Mouse (Mus musculus) ovary, adult 18-20 months (tissue): ENCODE measurements around the gene Mef2c.
A peak's percentile ranks its signal among the peaks of the same experiment; 100 is the strongest.

ENCODE experiments used
- DNase-seq: peaks from one replicate; pipeline ENCODE4 v3.0.0; 2022; ENCODE audit warnings: low spot score, mixed read lengths

The Mef2c gene

DNA sequence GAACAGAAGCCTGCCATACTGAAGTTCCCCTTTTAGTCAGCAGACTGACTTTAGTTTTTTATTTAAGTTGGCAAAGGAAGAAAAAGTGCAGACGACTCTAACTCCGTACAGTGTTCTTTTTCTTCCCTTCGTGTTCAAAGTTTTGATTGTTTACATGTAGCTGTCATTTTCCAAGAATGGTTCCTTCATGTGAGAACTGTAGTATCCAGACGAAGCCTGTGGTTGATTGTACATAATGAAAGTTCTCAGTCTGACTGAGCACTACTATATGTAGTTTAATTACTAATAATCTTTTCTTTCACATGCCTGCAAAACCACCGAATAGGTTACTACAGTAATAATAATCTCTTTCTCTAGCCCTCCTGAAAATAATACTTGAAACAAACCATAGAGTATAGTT, 68.6 kb downstream of the Mef2c start:
- no peak for DNase-seq

DNA sequence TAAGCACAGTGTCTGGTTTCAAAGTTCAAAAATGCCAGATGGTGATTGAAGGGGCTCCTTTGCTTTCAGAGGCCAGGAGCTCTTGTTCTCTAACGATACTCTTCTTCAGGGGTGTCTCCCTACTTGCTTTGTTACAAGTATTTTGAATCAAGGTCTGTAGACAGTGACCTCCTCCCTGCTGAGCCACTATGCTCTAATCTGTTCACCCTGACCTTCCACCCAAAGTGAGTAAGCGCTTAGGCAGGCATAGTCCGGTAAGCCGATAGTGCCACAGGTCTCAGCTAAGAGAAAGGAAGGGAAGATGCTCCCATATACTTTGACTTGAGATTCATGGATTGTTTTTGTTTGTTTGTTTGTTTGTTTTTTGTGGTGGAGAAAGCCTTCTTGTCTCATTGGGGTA, 69.5 kb downstream of the Mef2c start:
- DNase-seq: peak; percentile 47

- no peak for DNase-seq
Measured at GRCm38 (mm10) chr13:83573855-83574583, 70.2 kb downstream of the Mef2c start.

DNA sequence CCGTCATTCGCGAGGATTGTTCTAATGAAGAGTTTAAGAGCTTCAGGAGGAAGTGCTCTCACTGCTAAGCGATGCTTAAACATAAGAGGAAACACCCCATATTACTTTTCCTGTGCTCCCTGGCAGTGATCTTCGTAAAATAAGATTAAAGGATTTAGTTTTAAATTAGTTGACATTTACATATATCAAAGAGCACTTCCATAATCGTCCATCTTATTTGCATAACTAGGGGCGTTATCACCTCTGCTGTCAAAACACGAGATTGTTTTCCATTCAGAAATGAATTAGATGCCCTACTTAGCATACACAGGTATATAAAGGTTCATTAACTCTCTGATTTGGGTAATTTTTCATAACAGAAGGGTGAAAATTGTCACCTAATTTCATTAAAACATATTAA, 71.0 kb downstream of the Mef2c start:
- DNase-seq: no peak

GRCm38 (mm10) chr13:83579410-83579809, 75.6 kb downstream of the Mef2c start:
- DNase-seq: no peak

- no peak for DNase-seq
Measured at GRCm38 (mm10) chr13:83580856-83581255, 77.0 kb downstream of the Mef2c start.

GRCm38 (mm10) chr13:83582564-83582963, 78.7 kb downstream of the Mef2c start:
- no peak for DNase-seq

DNA sequence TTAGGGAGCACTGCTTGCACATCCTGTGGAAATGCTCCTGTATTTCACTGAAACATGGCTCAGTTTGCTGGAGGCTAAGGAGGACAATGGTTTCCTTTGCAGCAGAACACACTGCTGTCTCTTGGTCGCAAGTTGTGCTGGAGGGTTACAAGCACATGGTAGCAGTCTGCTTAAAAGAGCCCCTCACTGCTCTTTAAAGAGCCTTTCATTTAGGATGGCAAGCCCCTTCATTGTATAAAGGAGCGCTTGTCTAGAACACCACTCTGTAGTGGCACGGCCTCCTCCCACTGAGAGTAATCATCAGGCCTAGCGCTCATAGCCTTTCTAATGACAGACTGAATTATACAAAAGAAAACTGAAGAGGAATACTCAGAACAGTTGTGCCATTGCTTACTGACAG, 80.0 kb downstream of the Mef2c start:
- no peak for DNase-seq

DNA sequence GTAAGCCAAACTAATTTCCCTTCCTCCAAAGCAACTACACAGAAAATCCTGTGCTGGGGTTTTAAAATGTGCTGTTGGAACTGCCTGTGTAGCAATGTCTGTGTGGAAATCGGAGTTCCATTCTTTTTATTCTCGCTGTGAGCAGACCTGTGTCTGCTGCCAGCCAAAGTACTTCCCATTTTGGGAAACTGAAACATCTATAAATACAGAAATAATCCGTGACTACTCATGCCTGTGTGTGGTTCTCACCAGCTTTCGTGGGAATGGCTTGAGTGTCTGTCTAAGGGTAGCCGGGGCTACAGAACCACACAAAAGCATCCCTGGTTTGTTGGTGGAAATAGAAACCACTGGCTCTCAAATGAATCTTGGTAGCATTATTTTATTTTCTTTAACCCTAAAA, 81.5 kb downstream of the Mef2c start:
- DNase-seq: no peak

DNA sequence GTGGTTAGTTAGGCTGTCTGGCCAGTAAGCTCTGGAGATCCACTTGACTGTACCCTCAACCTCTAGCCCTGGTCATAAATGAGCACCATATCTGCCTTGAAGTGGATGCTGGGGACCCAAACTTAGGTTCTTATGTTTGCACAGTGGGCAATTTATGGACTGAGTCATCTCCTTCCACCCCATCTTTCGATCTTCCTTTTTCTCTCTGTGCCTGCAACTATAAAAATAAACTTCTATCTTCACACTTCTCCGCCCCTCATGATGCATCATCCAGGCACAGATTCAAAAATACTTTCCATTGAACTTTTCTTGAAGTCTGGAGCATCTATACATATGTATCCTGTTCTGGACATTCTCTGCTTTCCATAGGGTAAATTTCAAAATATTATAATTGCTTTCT, 84.4 kb downstream of the Mef2c start:
- DNase-seq: no peak

GRCm38 (mm10) chr13:83590886-83591285, 87.1 kb downstream of the Mef2c start:
- no peak for DNase-seq

DNA sequence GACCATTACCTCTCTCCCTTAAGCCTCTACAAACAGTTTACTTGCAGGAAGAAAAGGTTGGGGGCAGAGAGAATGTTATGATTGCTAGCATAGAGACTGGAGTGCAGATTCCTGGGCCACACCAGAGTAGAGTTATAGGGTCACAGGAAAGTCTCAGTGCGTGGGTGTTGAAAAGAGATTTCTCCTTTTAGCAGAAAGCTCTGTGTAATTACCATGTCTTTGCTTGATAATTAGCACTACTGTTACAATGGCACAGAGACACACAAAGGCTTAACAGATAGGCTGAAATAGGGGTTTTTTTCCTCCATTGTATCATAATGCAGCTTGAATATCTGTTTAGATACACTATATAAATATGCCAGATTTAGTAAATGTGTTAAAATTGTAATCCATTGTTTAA, 91.6 kb downstream of the Mef2c start:
- no peak for DNase-seq

- no peak for DNase-seq
Measured at GRCm38 (mm10) chr13:83596989-83597738, 93.3 kb downstream of the Mef2c start.

GRCm38 (mm10) chr13:83597739-83598210, 93.9 kb downstream of the Mef2c start:
- no peak for DNase-seq

DNA sequence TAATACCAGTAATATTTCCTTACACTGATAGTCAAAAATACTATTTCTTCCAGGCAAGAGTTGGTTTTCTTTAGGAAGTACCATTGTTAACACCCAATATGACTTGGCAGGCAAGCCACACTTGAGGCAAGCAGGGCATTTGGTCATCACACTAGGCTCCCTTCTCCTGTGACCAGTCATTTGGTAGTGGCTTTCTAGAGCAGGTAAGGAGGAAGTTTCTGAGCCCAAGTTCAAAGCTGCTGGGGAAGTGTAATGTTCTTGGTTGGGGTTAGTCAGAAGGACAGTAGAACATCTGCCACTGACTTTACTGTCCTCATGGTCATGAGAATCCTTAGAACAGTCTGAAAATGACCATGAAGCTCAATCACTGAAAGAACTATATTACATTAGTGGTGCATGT, 96.5 kb downstream of the Mef2c start:
- no peak for DNase-seq

- no peak for DNase-seq
Measured at GRCm38 (mm10) chr13:83601741-83602140, 97.9 kb downstream of the Mef2c start.

DNA sequence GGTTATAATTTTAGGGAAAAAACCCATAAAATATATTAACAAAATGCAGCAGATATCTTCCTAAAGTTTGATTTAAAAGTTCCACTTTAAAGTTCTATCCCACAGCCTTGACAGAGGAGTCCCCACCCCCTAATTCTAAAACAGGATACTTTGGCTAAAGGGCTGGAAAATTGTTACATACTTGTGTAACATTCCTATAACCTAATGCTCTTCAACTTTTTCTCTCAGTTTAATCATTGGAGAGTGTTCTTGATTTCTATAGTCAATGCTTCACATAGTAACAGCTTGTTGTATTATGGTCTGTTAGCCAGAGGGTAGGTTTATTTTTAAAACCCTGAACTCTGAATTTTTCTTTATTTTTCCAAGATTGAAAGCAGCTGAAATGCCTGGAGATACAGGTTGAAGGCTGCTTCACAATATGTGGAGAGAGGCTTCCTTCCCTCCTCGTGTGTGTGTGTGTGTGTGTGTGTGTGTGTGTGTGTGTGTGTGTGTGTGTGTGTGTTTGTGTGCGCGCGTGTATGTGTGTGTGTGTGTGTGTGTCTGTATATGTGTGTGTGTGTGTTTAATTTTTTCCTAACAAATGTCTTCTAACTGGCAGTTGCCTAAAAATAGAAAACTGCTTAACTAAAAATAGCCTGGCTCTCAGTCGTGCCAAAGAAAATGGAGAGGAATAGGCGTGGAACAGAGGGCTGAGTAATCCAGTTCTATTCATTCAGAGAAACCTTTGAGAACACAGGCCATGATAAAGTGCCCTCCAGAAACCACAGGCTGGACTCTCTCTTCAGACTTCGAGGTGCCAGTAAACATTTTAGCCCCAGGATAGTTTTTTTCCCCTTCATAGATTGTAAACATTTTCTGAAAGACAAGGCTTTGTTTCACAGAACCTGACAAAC, 99.8 kb downstream of the Mef2c start:
- DNase-seq: peak; percentile 16

DNA sequence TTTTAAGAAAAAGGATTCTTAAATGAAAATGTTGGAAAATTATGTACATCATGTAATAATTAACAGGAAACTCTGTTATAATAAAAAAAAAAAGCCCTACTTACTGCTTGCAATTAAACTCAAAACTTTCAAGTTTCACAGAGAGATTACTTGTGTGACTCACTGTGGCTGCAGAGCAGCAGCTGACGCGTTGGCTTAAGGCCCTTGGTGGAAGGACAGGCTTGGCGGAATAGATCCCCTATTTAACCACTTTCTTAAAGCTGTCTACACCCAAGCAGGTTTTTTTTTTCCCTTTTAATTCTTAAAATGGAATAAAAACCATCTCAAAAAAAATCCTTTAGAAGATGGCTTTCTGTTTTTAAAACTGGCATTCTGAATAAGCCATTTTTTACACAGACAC, 100.5 kb downstream of the Mef2c start:
- peak; percentile 49 for DNase-seq

- DNase-seq: no peak
Measured at GRCm38 (mm10) chr13:83604785-83605184, 101.0 kb downstream of the Mef2c start.

DNA sequence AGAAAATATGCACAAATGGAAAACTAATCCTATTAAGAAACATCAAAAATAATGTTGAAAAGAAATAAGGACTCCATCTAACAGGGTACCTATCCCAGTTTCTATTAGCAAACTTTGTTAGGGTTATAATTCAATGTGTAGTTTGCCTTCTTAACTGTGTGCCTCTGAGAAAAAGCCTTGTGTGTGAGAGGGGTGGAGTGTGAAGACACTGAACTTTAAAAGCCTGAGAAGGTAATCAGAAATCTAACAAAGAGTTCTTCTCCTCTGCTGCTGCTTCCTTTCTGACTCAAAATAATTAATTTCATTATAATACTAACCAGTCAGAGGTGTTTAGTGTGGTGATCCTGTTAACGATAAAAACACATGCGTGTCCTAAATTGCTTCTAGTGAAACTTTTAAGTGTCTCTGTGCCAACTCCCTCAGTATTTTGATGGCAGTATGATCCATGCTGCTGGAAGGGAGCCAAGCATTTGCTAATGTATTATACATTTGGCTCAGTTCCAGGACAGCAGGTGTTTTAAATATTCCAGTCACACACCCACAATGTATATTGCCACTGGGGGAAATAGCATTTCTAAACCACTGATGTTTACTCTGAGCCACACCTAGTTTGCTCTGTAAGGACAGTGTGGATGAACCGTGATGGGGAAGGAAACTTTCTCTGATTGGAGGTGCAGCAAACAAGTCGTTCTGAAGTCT, 104.2 kb downstream of the Mef2c start:
- DNase-seq: no peak

GRCm38 (mm10) chr13:83608851-83609516, 105.2 kb downstream of the Mef2c start:
- DNase-seq: no peak
